Mouse (Mus musculus): ENCODE results near the gene Zbtb45. TPM values are rescaled to one million over a fixed set of nuclear protein-coding genes. Genes with fewer than 3 reads are reported as not detected.

The Zbtb45 gene
- total and polyA plus RNA-seq, 2 experiments from 2014 or later, result 29.3 to 32.8 TPM

- peaks cover 55% of the 10 kb centered on the region for H3K36me3 ChIP-seq (ENCODE audit: insufficient read depth)
- peak; percentile 98 for DNase-seq
- no peaks in the 10 kb centered on the region for H3K27me3 ChIP-seq (ENCODE audit: insufficient read depth, low read length)
- no peaks in the 10 kb centered on the region for H3K9me3 ChIP-seq (ENCODE audit: low read length)
- ATAC-seq, result peak; percentile 81
- TF ChIP-seq CTCF (IDR thresholded peaks at IDR 0.05; ENCODE audit: low read depth), result no peak
- H3K9ac ChIP-seq, result peak within 1 kb of the TSS; percentile 76
- peak within 1 kb of the TSS; percentile 90 for H3K4me2 ChIP-seq (ENCODE audit: low read depth)
- WGBS, result under 1% methylated on average over 45 of the region's 45 CpGs
- peak within 1 kb of the TSS; percentile 91 for H3K27ac ChIP-seq (ENCODE audit: low read depth, low read length)
- peaks cover 21% of the 10 kb centered on the region for H3K4me1 ChIP-seq (ENCODE audit: insufficient read depth)
- H3K4me3 ChIP-seq (ENCODE audit: low read depth, low read length), result peak within 1 kb of the TSS; percentile 50
Observed at GRCm38 (mm10) chr7:13034148-13034977, 24.5 kb upstream of the Zbtb45 start, which contains the start of gene Chmp2a. Gene Chmp2a, minus strand, starts transcription at chr7:13034807.

- TF ChIP-seq CTCF (IDR thresholded peaks at IDR 0.05; ENCODE audit: low read depth), result no peak
- Histone ChIP-seq H3K27me3 (ENCODE audit: insufficient read depth, low read length) (no peaks in the 10 kb centered on the region), H3K4me3 (ENCODE audit: low read depth, low read length) (peak overlapping the region; percentile 50), H3K9ac (peak overlapping the region; percentile 76), H3K4me2 (ENCODE audit: low read depth) (peak overlapping the region; percentile 90), H3K27ac (ENCODE audit: low read depth, low read length) (peak overlapping the region; percentile 91), H3K9me3 (ENCODE audit: low read length) (no peaks in the 10 kb centered on the region), H3K4me1 (ENCODE audit: insufficient read depth) (peaks cover 17% of the 10 kb centered on the region), H3K36me3 (ENCODE audit: insufficient read depth) (peaks cover 63% of the 10 kb centered on the region)
- DNase-seq, result no peak
- 53% methylated on average over 13 of the region's 13 CpGs for WGBS
- no peak for ATAC-seq
Observed at GRCm38 (mm10) chr7:13033451-13034147, 23.8 kb upstream of the Zbtb45 start.

DNA sequence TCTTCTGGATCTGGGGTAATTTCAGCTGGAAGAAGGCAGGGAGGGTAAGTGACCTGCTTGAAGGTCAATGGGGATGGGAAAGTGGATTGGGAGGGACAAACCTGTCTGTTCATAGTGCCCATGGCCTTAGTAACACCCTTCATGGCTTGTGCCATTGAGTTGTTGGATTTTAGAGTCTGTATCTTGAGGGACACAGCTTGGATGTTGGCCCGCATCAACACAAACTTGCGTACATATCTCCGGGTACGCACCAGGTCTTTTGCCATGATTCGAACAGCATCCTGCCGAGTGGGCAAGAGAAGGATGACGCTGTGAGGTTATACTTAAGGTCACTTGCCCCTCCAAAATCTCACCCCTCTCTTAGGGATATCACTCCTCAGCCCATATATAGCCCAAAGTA, 22.7 kb upstream of the Zbtb45 start:
- H3K9ac ChIP-seq, result no peak overlapping the region
- 93% methylated on average over 7 of the region's 7 CpGs for WGBS
- no peak overlapping the region for H3K27ac ChIP-seq (ENCODE audit: low read depth, low read length)
- no peaks in the 10 kb centered on the region for H3K9me3 ChIP-seq (ENCODE audit: low read length)
- H3K36me3 ChIP-seq (ENCODE audit: insufficient read depth), result peaks cover 74% of the 10 kb centered on the region
- no peak for DNase-seq
- H3K4me3 ChIP-seq (ENCODE audit: low read depth, low read length), result no peak overlapping the region
- H3K4me1 ChIP-seq (ENCODE audit: insufficient read depth), result peaks cover 17% of the 10 kb centered on the region
- no peak for TF ChIP-seq CTCF (IDR thresholded peaks at IDR 0.05; ENCODE audit: low read depth)
- no peaks in the 10 kb centered on the region for H3K27me3 ChIP-seq (ENCODE audit: insufficient read depth, low read length)
- no peak for ATAC-seq
- H3K4me2 ChIP-seq (ENCODE audit: low read depth), result no peak overlapping the region

DNA sequence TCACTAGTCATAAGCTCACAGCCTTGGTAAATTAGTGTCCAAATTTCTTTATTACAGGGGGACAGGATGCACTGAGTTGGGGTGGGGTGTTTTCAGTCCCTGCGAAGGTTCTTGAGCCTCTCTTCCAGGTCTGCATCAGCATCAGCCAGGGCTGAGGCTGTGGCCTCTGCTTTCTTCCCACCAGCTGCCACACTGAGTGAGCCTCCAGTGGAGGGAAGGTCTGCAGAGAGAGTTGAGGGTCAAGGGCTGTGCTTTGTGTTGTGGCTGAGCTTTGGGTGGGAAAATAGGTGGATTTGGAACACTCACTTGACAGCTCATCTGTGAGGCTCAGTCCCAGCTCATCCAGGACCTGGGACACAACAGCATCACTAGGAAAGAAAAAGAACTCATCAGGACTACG, 22.1 kb upstream of the Zbtb45 start:
- no peak for TF ChIP-seq CTCF (IDR thresholded peaks at IDR 0.05; ENCODE audit: low read depth)
- ATAC-seq (no peak), DNase-seq (no peak)
- no peak overlapping the region for H3K27ac ChIP-seq (ENCODE audit: low read depth, low read length)
- H3K36me3 ChIP-seq (ENCODE audit: insufficient read depth), result peaks cover 79% of the 10 kb centered on the region
- no peak overlapping the region for H3K9ac ChIP-seq
- H3K27me3 ChIP-seq (ENCODE audit: insufficient read depth, low read length), result no peaks in the 10 kb centered on the region
- no peak overlapping the region for H3K4me2 ChIP-seq (ENCODE audit: low read depth)
- H3K9me3 ChIP-seq (ENCODE audit: low read length), result no peaks in the 10 kb centered on the region
- 85% methylated on average over 2 of the region's 2 CpGs for WGBS
- peaks cover 17% of the 10 kb centered on the region for H3K4me1 ChIP-seq (ENCODE audit: insufficient read depth)
- no peak overlapping the region for H3K4me3 ChIP-seq (ENCODE audit: low read depth, low read length)

DNA sequence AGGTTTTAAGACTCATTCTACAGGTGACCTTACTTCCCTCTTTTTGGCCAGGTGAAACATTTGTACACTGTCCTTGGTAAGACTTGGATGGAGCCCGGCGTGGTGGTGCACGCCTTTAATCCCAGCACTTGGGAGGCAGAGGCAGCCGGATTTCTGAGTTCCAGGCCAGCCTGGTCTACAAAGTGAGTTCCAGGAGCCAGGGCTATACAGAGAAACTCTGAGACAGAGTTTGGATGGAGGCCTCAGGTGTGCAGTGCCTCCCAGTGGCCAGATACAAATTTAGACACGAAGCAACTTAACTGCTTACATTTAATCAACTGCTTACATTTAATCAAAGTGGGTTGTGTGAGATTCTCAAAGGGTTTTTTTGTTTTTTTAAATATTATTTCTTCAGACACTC, 21.2 kb upstream of the Zbtb45 start:
- Histone ChIP-seq H3K36me3 (ENCODE audit: insufficient read depth) (peaks cover 83% of the 10 kb centered on the region), H3K4me2 (ENCODE audit: low read depth) (no peak overlapping the region), H3K27me3 (ENCODE audit: insufficient read depth, low read length) (no peaks in the 10 kb centered on the region), H3K4me3 (ENCODE audit: low read depth, low read length) (no peak overlapping the region), H3K27ac (ENCODE audit: low read depth, low read length) (no peak overlapping the region), H3K4me1 (ENCODE audit: insufficient read depth) (peaks cover 10% of the 10 kb centered on the region; the same call in 1 of the 2 replicates), H3K9me3 (ENCODE audit: low read length) (no peaks in the 10 kb centered on the region), H3K9ac (no peak overlapping the region)
- no peak for DNase-seq
- no peak for ATAC-seq
- 67% methylated on average over 5 of the region's 5 CpGs for WGBS
- TF ChIP-seq CTCF (IDR thresholded peaks at IDR 0.05; ENCODE audit: low read depth), result peak; percentile 57

DNA sequence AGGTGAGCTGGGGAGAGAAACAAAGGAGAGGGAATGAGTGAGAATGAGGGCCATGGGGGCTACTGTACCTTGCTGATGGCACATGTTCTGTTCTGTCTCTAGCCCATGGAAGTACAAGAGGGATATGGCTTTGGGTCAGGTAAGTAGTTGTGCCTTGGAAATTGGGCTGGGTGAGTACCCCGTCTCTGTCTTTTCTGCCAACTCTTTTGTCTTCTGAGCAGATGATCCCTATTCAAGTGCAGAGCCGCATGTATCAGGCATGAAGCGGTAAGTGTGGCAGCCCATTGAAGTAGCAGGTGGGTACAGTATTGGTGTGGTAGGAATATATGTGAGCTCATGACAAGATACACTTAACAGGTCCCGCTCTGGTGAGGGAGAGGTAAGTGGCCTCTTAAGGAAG, 19.2 kb upstream of the Zbtb45 start:
- no peak for ATAC-seq
- WGBS, result 89% methylated on average over 4 of the region's 4 CpGs
- no peak for DNase-seq

More for the DNA sequence above, 19.2 kb upstream of the Zbtb45 start:
- no peaks in the 10 kb centered on the region for H3K27me3 ChIP-seq (ENCODE audit: insufficient read depth, low read length)
- H3K9ac ChIP-seq, result no peak overlapping the region
- H3K4me3 ChIP-seq (ENCODE audit: low read depth, low read length), result no peak overlapping the region
- H3K36me3 ChIP-seq (ENCODE audit: insufficient read depth), result peaks cover 71% of the 10 kb centered on the region
- H3K4me1 ChIP-seq (ENCODE audit: insufficient read depth), result peaks cover 15% of the 10 kb centered on the region
- no peaks in the 10 kb centered on the region for H3K9me3 ChIP-seq (ENCODE audit: low read length)
- TF ChIP-seq CTCF (IDR thresholded peaks at IDR 0.05; ENCODE audit: low read depth), result no peak
- H3K27ac ChIP-seq (ENCODE audit: low read depth, low read length), result no peak overlapping the region
- no peak overlapping the region for H3K4me2 ChIP-seq (ENCODE audit: low read depth)

Measured in forebrain, postnatal 0 days (tissue).